Mouse (Mus musculus): Measurements from ENCODE around the gene Adamtsl4.

DNA sequence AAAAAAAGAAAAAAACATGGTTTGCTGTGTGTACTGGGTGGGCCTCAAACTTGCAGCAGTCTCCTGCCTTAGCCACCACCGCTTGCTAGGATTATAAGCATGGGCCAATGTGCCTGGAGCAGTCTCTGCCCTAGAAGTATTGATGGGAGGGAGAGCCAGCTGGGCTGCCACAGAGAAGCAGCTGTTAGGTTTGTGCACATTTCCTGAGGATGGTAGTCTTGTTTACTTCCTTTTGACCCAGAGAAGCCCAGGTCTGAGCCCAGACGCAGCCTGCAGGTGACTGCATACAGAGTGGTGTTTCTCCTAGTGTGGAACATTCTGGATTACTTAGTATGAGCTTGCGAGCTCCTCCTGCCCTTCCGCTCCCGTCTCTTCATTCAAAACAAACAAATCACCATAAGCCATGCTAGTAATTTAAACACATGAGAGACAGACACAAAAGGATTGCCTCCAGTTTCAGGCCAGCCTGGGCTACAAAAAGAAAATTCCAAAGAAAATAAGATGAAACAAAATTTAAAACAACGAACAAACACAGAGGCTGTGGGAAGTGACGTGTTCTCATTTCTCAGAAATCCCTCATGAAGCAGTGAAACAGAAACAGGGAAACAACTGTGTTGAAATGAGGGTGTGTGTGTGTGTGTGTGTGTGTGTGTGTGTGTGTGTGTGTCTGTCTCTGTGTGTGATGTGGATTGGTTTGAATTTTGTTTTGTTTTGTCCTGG, 19.0 kb downstream of the Adamtsl4 start:
- no peak for TF ChIP-seq CTCF (IDR thresholded peaks at IDR 0.05; ENCODE audit: low read depth)
- TF ChIP-seq EP300 (IDR thresholded peaks at IDR 0.05; ENCODE audit: low read depth), result no peak
